Mouse (Mus musculus): ENCODE measurements around the gene Mindy3.

DNA sequence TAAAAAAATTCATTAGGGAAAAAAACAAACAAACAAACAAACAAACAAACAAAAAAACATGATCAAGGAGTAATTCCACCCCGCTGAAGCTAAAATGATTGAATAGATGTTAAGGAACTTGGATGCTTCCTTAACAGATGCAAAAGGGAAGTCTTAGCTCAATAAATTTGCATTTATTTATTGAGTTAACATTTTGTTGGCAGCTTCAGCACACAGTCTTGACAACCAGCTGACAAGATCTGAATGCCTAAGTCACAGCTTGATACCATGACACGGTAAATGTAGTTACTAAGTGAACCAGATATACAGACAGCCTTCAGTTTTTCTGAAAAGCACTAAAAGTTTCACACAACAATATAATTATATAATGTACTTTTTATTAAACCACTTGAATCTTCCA is 89.7 kb downstream of the Mindy3 start:
- TF ChIP-seq USF1 (IDR thresholded peaks at IDR 0.05; ENCODE audit: low read depth), result no peak
- TF ChIP-seq CTCF (IDR thresholded peaks at IDR 0.05; ENCODE audit: control insufficient read depth, insufficient read depth, insufficient read length), result no peak
- TF ChIP-seq CEBPB (IDR thresholded peaks at IDR 0.05; ENCODE audit: low read depth), result no peak
- TF ChIP-seq MYOG (IDR thresholded peaks at IDR 0.05; ENCODE audit: control insufficient read depth, extremely low read depth, insufficient read length), result no peak
- no peak for TF ChIP-seq MAX (IDR thresholded peaks at IDR 0.05)
- TF ChIP-seq FOSL1 (IDR thresholded peaks at IDR 0.05; ENCODE audit: insufficient read depth, low read length, poor library complexity, severe bottlenecking), result no peak
